Mouse (Mus musculus): ENCODE data around the gene Fam57b. TPM values are rescaled to one million over a fixed set of nuclear protein-coding genes. Genes with fewer than 3 reads are reported as not detected.

The Fam57b gene
- 1.9 and 2.6 TPM in 2 replicates for polyA plus RNA-seq (2012; rRNA removed)

DNA sequence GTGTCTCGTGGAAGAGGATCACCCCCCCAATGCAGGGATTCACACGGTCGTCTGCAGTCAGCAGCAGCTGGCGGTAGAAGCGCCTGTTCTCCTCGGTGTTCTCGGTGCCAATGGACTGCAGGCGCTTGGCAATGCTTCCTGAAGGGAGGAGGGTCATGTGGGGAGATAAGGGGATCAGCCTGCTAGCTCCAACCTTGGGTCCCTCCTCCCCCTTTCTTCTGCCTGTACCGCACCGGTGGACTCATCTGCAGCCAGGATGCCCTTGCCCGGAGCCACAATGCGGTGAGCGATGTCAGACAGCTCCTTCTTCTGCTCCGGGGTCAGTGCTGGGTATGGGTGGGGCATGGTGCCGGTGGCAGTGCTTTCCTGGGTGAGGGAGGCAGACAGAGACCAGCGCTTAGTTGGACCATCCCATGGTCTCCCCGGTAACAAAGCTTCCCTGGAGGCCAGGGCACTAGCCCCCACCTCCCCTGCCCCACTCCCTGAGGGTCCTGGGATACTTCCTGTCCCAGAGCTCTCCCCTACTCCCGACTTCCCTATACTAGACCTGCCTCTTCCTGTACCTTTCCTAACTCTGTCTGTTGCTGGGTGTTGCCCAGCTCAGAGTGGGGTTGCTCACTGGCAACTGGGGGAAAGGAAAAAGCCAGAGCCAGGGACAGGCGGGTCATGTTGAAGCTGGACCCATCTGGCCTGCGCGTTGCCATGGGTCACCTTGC, at the start of gene Fam57b:
Gene Fam57b (plus strand): TSS at position 258 of the 716 bp plus-strand sequence.
- 8% methylated on average over 21 of the region's 21 CpGs for WGBS
- no peak for DNase-seq (ENCODE audit: low read depth, low spot score)

GRCm38 (mm10) chr7:126748824-126749223, 48.6 kb upstream of the Fam57b start:
- WGBS: 21% methylated on average over 7 of the region's 7 CpGs
- DNase-seq (ENCODE audit: low read depth, low spot score): peak; percentile 76

GRCm38 (mm10) chr7:126749582-126750343, 47.7 kb upstream of the Fam57b start:
- no peak for DNase-seq (ENCODE audit: low read depth, low spot score)
- 77% methylated on average over 17 of the region's 17 CpGs for WGBS

GRCm38 (mm10) chr7:126754866-126755265, 42.6 kb upstream of the Fam57b start:
- WGBS: 1% methylated on average over 9 of the region's 9 CpGs

GRCm38 (mm10) chr7:126758539-126758938, 38.9 kb upstream of the Fam57b start:
- WGBS: 79% methylated on average over 7 of the region's 7 CpGs
- DNase-seq (ENCODE audit: low read depth, low spot score): no peak

More at GRCm38 (mm10) chr7:126754866-126755265, 42.6 kb upstream of the Fam57b start:
- no peak for DNase-seq (ENCODE audit: low read depth, low spot score)

GRCm38 (mm10) chr7:126759050-126759671, 38.3 kb upstream of the Fam57b start, which contains the start of gene Mapk3:
TSS of gene Mapk3 (plus strand) at chr7:126759601.
- no peak for DNase-seq (ENCODE audit: low read depth, low spot score)
- WGBS: 1% methylated on average over 33 of the region's 38 CpGs

DNA sequence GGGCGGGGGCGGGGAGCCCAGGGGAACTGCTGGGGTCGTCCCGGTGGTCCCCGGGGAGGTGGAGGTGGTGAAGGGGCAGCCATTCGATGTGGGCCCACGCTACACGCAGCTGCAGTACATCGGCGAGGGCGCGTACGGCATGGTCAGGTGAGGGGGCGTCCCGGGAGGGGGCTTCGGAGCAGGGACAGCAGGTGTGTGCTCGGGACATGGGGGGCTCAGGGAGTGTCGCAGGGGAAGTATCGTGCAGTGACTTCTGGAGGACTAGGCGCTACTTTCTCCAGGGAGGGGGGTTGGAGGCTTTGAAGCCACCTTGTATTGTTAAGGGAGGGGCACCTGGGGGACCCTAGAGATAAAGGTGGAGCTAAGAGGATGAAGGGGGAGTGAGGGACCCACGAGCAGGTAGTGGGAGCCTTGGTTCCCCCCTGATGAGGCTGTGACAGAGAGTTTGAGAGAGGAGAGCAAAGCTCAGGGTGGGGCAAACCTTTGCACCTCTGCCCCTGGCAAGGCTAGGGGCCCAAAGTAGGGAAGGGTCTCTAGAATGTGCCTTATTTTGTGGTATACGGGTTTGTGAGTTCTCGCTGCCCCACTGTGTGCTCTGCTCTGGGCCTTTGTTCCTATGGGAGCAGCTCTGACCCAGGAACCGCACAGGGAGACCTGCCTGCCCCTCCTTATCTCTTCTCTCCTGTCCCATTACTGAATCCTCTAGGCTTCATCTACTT, 37.6 kb upstream of the Fam57b start:
- DNase-seq (ENCODE audit: low read depth, low spot score): no peak
- WGBS: 0% methylated on average over 22 of the region's 24 CpGs

DNA sequence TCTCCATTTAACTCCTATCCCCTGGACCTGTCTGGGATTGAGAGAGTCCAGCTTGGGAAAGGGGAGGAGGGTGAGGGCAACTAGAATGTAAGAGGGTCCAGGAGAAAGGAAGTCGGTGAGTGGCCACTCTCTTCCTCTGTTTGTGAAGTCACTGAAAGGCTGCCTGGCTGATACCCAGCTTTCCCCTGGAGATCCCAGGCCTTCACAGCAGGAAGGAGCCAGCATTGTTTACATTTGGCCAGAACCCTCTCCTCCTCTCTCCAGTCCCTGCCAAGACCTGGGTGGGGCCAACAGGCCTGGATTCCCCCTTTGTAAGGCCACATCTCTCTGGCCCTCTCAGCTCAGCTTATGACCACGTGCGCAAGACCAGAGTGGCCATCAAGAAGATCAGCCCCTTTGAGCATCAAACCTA, 37.1 kb upstream of the Fam57b start:
- DNase-seq (ENCODE audit: low read depth, low spot score): no peak

GRCm38 (mm10) chr7:126760956-126761355, 36.5 kb upstream of the Fam57b start:
- WGBS: 11% methylated on average over 4 of the region's 4 CpGs
- DNase-seq (ENCODE audit: low read depth, low spot score): no peak

More for the DNA sequence above, 37.1 kb upstream of the Fam57b start:
- 2% methylated on average over 3 of the region's 3 CpGs for WGBS

GRCm38 (mm10) chr7:126761529-126762067, 35.9 kb upstream of the Fam57b start:
- WGBS: 20% methylated on average over 6 of the region's 6 CpGs
- DNase-seq (ENCODE audit: low read depth, low spot score): no peak

- 54% methylated on average over 17 of the region's 17 CpGs for WGBS
- DNase-seq (ENCODE audit: low read depth, low spot score): no peak
Measured at GRCm38 (mm10) chr7:126762471-126763008, 34.9 kb upstream of the Fam57b start.

DNA sequence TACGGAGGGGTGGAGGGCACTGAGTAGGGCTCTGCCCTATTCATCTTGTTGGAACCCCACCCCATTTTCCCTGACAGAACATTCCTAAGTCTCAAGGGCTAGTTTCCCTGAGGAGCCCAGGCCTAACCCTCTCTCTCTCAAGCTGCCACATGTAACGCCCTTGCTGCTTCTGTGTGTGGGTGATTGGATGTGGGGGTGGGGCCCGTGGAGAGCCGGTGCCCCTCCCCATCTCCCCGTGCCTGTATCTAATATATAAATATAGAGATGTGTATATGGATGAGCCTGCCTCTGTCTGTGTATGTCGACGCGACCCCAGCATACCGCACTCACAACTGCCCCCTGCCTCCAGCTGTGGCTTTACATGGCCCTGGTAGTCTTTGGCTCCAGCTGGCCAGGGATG, 31.9 kb upstream of the Fam57b start:
- DNase-seq (ENCODE audit: low read depth, low spot score): no peak
- WGBS: 70% methylated on average over 9 of the region's 9 CpGs

DNA sequence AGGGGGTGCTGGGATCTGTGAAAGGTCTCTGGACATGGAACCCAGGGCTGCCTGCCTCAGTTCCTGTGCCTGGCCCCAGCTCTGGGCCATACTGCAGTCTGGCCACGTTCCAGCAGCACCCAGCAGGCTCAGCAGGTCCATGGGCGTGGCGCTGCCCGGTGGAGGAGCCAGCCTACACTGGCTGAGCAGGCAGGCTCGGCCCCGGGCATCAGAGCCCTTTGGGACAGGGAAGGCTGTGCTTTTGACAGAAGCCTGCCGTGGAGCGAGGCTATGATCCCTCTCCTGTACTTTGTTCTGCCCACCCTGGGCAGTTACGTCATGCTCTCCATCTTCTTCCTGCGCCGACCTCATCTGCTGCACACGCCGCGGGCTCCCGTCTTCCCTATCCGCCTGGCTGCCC, 31.3 kb upstream of the Fam57b start, which contains the start of gene Gdpd3:
Gene Gdpd3 (plus strand): TSS at position 134 of the 400 bp plus-strand sequence.
- DNase-seq (ENCODE audit: low read depth, low spot score): no peak
- WGBS: 61% methylated on average over 16 of the region's 16 CpGs

DNA sequence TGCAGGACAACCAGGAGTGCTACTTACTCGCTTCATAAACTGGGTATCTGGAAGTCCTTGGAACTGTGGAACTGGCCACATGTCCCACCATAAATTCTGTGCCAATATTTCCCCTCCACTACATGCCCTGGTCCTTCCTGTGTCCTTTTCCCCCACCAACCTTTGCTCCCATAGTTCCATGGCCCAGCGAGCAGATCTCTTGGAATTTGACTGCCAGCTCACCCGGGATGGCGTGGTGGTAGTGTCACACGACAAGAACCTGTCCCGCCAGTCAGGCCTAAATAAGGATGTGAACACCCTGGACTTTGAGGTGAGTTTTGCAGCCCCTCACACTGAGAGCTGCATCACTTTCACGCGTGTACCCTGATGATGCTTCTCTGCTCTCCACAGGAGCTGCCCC, 30.5 kb upstream of the Fam57b start:
- no peak for DNase-seq (ENCODE audit: low read depth, low spot score)
- WGBS: 88% methylated on average over 8 of the region's 8 CpGs

DNA sequence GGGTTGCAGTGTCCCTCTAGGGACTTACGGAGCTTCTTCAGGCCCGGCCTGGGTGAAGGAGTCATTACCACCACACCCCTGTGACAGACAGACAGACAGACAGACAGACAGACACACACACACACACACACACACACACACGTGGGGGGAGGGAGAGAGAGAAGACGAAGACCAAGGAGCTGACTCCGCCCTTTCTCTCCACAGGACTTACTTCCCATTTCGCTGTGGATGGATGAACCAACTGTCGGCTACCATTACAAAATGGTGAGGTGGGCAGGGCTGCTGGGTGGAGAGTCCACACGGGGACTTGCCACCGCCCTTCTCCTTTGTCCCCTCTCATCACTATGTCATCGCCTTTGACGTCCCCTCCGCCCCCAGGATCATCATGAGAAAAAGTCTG, 26.7 kb upstream of the Fam57b start:
- WGBS: 78% methylated on average over 12 of the region's 12 CpGs
- no peak for DNase-seq (ENCODE audit: low read depth, low spot score)

GRCm38 (mm10) chr7:126773351-126773750, 24.1 kb upstream of the Fam57b start:
- WGBS: 76% methylated on average over 2 of the region's 2 CpGs
- no peak for DNase-seq (ENCODE audit: low read depth, low spot score)

DNA sequence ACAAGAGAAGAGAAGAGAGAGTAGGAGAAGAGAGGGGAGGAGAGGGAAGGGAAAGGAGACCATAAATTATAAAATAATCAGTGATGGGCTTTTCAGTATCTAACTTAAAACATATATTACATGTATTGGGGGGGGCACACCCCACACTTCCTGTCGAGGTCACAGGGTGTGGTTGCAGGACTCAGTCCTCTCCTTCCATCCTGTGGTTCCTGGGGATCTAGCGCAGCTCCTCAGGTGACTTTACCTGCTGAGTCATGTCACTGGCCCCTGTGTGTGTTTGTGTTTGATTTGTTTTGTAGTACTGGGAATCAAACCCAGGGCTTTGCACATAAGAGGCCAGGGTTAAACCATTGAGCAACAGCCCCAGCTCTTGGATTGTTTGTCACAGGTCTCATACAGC, 23.0 kb upstream of the Fam57b start:
- no peak for DNase-seq (ENCODE audit: low read depth, low spot score)
- WGBS: 28% methylated on average over 2 of the region's 2 CpGs

GRCm38 (mm10) chr7:126775185-126775977, 22.1 kb upstream of the Fam57b start:
- 69% methylated on average over 10 of the region's 10 CpGs for WGBS
- no peak for DNase-seq (ENCODE audit: low read depth, low spot score)

DNA sequence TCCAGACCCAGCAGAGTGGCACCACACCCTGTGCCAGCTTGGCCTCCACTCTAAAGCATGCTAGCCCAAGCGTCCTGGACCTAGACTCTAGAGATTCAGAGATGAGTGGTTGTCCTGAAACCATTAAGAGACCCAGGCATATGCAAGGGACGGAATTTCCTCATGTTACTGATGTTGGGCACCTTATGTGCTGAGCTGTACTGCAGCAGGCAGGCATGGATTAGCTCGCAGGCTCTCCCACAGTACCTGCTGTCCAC, 21.6 kb upstream of the Fam57b start:
- WGBS: 50% methylated on average over 3 of the region's 3 CpGs
- no peak for DNase-seq (ENCODE audit: low read depth, low spot score)

All from large intestine, adult 2 months (tissue).